Mouse (Mus musculus) frontal cortex, postnatal 25 days (tissue): ENCODE data around the gene Map3k7cl.

Experiments
- DNase-seq, 2 experiments: peaks; one replicate each; pipeline ENCODE4 v3.0.0; 2022; ENCODE audit warnings: low spot score in 2 of 2

Map3k7cl gene

GRCm38 (mm10) chr16:87587843-87588242 is 34.7 kb downstream of the Map3k7cl start:
- DNase-seq: no peak

GRCm38 (mm10) chr16:87594145-87594544 is 41.0 kb downstream of the Map3k7cl start:
- no peak for DNase-seq

- DNase-seq: no peak
Observed at GRCm38 (mm10) chr16:87595149-87595548, 42.0 kb downstream of the Map3k7cl start.

GRCm38 (mm10) chr16:87602717-87603526 is 49.8 kb downstream of the Map3k7cl start:
- no peak for DNase-seq

- no peak for DNase-seq
Observed at GRCm38 (mm10) chr16:87604002-87604401, 50.9 kb downstream of the Map3k7cl start.

GRCm38 (mm10) chr16:87604883-87605282 is 51.8 kb downstream of the Map3k7cl start:
- DNase-seq: no peak

GRCm38 (mm10) chr16:87607383-87607782 is 54.3 kb downstream of the Map3k7cl start:
- DNase-seq: no peak

GRCm38 (mm10) chr16:87607959-87608358 is 54.8 kb downstream of the Map3k7cl start:
- no peak for DNase-seq

- DNase-seq: no peak
Observed at GRCm38 (mm10) chr16:87610142-87610541, 57.0 kb downstream of the Map3k7cl start.

- no peak for DNase-seq
Observed at GRCm38 (mm10) chr16:87610556-87611295, 57.6 kb downstream of the Map3k7cl start.

- DNase-seq: no peak
Observed at GRCm38 (mm10) chr16:87611420-87611819, 58.3 kb downstream of the Map3k7cl start.

GRCm38 (mm10) chr16:87612218-87612838 is 59.2 kb downstream of the Map3k7cl start:
- DNase-seq: no peak

GRCm38 (mm10) chr16:87617377-87617776 is 64.2 kb downstream of the Map3k7cl start:
- DNase-seq: no peak

- no peak for DNase-seq
Observed at GRCm38 (mm10) chr16:87621246-87621645, 68.1 kb downstream of the Map3k7cl start.

GRCm38 (mm10) chr16:87623881-87624280 is 70.8 kb downstream of the Map3k7cl start:
- no peak for DNase-seq

- DNase-seq: no peak
Observed at GRCm38 (mm10) chr16:87624937-87625336, 71.8 kb downstream of the Map3k7cl start.

- no peak for DNase-seq
Observed at GRCm38 (mm10) chr16:87625341-87625740, 72.2 kb downstream of the Map3k7cl start.

- DNase-seq: no peak
Observed at GRCm38 (mm10) chr16:87625816-87626215, 72.7 kb downstream of the Map3k7cl start.

GRCm38 (mm10) chr16:87626696-87627095 is 73.6 kb downstream of the Map3k7cl start:
- DNase-seq: no peak

GRCm38 (mm10) chr16:87634709-87635108 is 81.6 kb downstream of the Map3k7cl start:
- no peak for DNase-seq

GRCm38 (mm10) chr16:87635213-87635755 is 82.2 kb downstream of the Map3k7cl start:
- no peak for DNase-seq

GRCm38 (mm10) chr16:87635841-87636240 is 82.7 kb downstream of the Map3k7cl start:
- DNase-seq: no peak
